Mouse (Mus musculus): ENCODE data around the gene Ntrk3. TPM values are rescaled to one million over a fixed set of nuclear protein-coding genes. Genes with fewer than 3 reads are reported as not detected.

Ntrk3 gene
- total RNA-seq, 1 experiment from 2014 or later, result not detected

GRCm38 (mm10) chr7:78518760-78519363 lies 218.9 kb downstream of the Ntrk3 start:
- no peak for ATAC-seq (replicated peaks in 1 of 2; ENCODE audit: insufficient read depth in 1 of 2, low FRiP score in 2 of 2, low TSS enrichment in 1 of 2, low read depth in 1 of 2, poor library complexity in 2 of 2, severe bottlenecking in 2 of 2)

- ATAC-seq (replicated peaks in 1 of 2; ENCODE audit: insufficient read depth in 1 of 2, low FRiP score in 2 of 2, low TSS enrichment in 1 of 2, low read depth in 1 of 2, poor library complexity in 2 of 2, severe bottlenecking in 2 of 2), result no peak
Measured at GRCm38 (mm10) chr7:78515042-78515609, 222.7 kb downstream of the Ntrk3 start.

DNA sequence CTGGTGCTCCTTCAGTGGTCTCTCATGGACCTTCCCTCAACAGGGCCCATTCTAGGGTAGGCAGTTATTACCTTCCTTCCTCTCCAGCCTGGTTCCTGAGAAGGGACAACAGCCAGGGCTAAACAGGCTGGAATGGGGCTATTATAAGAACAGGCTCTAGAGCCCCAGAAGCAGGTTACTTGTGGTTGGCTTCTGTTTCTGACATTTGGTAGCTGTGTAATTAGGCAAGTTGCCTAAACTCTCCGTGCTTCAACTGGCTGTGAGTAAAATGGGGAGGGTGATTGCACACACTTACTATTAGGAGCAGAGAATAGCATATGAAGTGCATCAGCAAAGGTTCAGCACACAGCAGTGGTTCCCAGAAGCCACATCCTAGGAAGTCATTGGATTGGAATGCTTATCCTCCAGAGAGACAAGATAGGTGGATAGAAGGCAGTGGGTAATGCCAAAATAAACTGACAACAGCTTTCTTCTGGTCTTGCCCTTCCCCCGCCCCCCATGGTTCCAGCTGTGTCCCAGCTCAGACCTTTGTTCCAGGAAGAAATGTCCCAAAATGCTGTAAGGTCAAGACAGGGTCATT lies 230.7 kb downstream of the Ntrk3 start:
- ATAC-seq (replicated peaks in 1 of 2; ENCODE audit: insufficient read depth in 1 of 2, low FRiP score in 2 of 2, low TSS enrichment in 1 of 2, low read depth in 1 of 2, poor library complexity in 2 of 2, severe bottlenecking in 2 of 2), result no peak; a peak in 1 of 4 replicates

DNA sequence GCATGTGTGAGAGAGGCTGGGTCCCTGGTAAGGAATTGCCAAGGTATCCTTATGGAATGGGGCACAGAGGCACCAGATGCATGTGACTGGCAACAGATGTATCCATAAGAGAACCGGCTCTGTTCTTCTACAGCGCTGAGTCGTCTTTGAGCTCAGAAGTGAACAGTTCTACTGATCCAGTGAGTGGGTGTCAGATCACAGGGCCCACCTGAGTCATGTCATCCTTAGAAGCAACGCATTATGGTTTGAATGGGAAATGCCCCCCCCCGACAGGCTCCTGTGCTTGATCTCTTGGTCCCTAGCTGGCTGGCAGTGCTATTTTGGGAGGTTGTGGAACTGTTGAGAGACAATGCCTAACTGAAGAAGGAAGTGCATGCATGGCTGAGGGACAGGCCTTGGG lies 236.9 kb downstream of the Ntrk3 start:
- ATAC-seq (replicated peaks in 1 of 2; ENCODE audit: insufficient read depth in 1 of 2, low FRiP score in 2 of 2, low TSS enrichment in 1 of 2, low read depth in 1 of 2, poor library complexity in 2 of 2, severe bottlenecking in 2 of 2), result no peak

DNA sequence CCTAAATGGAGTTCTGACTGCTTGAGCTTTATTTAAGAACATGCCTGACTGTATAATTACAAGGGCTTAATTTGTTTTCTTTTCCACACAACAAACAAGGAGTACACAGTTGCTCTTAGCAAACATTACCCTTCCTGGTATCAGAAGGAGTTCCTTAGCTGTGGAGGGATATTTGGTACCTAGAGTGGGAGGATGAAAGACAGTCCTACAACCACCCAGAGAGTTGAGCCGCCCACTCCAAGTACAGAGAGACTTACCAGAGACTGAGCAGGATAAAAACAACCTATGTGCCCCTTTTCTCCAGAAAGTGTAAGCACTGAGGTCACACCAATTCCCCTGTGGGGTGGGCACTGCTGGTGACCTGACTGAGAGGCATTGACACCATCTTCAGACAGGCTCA lies 237.8 kb downstream of the Ntrk3 start:
- no peak for ATAC-seq (replicated peaks in 1 of 2; ENCODE audit: insufficient read depth in 1 of 2, low FRiP score in 2 of 2, low TSS enrichment in 1 of 2, low read depth in 1 of 2, poor library complexity in 2 of 2, severe bottlenecking in 2 of 2)

GRCm38 (mm10) chr7:78498356-78498755 lies 239.5 kb downstream of the Ntrk3 start:
- no peak for ATAC-seq (replicated peaks in 1 of 2; ENCODE audit: insufficient read depth in 1 of 2, low FRiP score in 2 of 2, low TSS enrichment in 1 of 2, low read depth in 1 of 2, poor library complexity in 2 of 2, severe bottlenecking in 2 of 2)

DNA sequence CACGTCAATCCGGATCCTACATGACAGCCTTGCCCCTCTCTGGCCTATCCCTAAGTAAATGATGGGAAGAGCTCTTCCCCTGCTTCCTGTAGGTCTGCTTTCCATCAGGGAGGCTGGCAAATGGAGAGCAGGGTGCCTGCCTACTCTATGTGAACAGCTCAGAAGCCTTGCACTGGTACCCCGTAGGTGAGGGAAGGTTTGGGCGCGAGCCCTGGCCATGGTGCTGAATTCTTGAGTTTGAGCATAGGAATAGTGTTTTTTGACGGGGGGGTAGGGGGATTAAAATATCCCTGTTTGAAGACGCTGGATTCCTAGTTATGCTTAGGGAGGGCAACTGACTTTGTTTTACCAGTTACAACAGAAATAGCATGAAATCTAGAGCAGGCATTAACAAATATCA lies 240.0 kb downstream of the Ntrk3 start:
- no peak for ATAC-seq (replicated peaks in 1 of 2; ENCODE audit: insufficient read depth in 1 of 2, low FRiP score in 2 of 2, low TSS enrichment in 1 of 2, low read depth in 1 of 2, poor library complexity in 2 of 2, severe bottlenecking in 2 of 2)

DNA sequence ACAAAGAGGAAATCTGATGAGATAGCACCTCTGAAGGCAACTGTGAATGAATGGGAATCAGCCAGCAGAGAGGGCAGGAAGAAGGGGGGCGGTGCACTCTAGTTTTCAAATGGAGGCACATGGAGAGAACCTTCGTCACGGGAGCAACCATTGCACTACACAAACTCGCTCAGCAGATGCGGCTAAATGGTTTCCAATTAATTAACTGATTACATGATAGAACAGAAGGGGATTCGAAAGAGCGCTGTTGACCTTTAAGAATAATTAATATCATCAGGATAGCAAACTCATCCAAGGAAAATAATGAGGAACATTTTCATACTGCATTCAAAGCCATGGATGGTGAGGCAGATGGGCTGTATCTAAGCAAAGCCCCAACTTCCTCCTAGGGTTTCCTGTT lies 244.2 kb downstream of the Ntrk3 start:
- ATAC-seq (replicated peaks in 1 of 2; ENCODE audit: insufficient read depth in 1 of 2, low FRiP score in 2 of 2, low TSS enrichment in 1 of 2, low read depth in 1 of 2, poor library complexity in 2 of 2, severe bottlenecking in 2 of 2), result no peak

GRCm38 (mm10) chr7:78491176-78491575 lies 246.6 kb downstream of the Ntrk3 start:
- ATAC-seq (replicated peaks in 1 of 2; ENCODE audit: insufficient read depth in 1 of 2, low FRiP score in 2 of 2, low TSS enrichment in 1 of 2, low read depth in 1 of 2, poor library complexity in 2 of 2, severe bottlenecking in 2 of 2), result no peak

GRCm38 (mm10) chr7:78484290-78484689 lies 253.5 kb downstream of the Ntrk3 start:
- ATAC-seq (replicated peaks in 1 of 2; ENCODE audit: insufficient read depth in 1 of 2, low FRiP score in 2 of 2, low TSS enrichment in 1 of 2, low read depth in 1 of 2, poor library complexity in 2 of 2, severe bottlenecking in 2 of 2), result no peak

- ATAC-seq (replicated peaks in 1 of 2; ENCODE audit: insufficient read depth in 1 of 2, low FRiP score in 2 of 2, low TSS enrichment in 1 of 2, low read depth in 1 of 2, poor library complexity in 2 of 2, severe bottlenecking in 2 of 2), result no peak
Measured at GRCm38 (mm10) chr7:78483729-78484128, 254.1 kb downstream of the Ntrk3 start.

- ATAC-seq (replicated peaks in 1 of 2; ENCODE audit: insufficient read depth in 1 of 2, low FRiP score in 2 of 2, low TSS enrichment in 1 of 2, low read depth in 1 of 2, poor library complexity in 2 of 2, severe bottlenecking in 2 of 2), result no peak
Measured at GRCm38 (mm10) chr7:78483061-78483460, 254.8 kb downstream of the Ntrk3 start.

DNA sequence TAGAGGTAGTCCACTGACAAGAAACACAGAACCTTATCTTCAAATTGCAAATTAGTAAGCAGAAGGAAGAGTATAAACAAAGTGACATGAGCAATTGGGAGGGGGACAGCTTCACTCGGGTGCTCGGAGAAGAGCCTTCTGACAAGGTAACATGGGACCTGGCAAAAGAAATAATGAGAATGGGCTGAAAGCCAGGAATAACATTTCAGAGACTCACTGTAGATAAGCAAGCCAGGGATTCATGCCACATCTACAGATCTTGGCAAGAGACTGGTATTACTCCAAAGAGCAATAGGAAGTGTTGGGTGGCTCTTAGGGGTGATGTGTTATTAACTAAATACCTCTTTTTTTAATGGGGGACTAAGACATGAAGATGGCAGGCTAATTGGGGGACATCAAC lies 258.9 kb downstream of the Ntrk3 start:
- ATAC-seq (replicated peaks in 1 of 2; ENCODE audit: insufficient read depth in 1 of 2, low FRiP score in 2 of 2, low TSS enrichment in 1 of 2, low read depth in 1 of 2, poor library complexity in 2 of 2, severe bottlenecking in 2 of 2), result no peak

DNA sequence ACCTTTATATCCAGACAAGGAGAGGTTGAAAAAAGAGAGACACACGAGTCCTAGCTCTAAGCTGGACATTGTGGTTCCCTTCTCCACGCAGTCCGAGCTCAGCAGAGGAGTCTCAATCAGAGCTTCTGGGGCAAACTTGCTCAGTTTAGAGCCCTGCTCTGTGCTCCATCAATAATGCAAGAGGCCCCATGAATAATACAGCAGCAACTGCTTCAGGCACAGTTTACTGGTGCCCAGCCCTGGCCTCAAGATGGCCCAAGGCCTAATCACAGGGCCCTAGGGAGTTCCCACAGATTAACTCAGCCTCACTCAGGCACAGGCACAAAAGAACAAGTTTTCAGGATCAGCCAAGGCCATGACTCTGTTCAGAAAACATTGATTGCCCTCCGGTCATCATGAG lies 266.1 kb downstream of the Ntrk3 start:
- ATAC-seq (replicated peaks in 1 of 2; ENCODE audit: insufficient read depth in 1 of 2, low FRiP score in 2 of 2, low TSS enrichment in 1 of 2, low read depth in 1 of 2, poor library complexity in 2 of 2, severe bottlenecking in 2 of 2), result no peak

GRCm38 (mm10) chr7:78471270-78471669 lies 266.5 kb downstream of the Ntrk3 start:
- no peak for ATAC-seq (replicated peaks in 1 of 2; ENCODE audit: insufficient read depth in 1 of 2, low FRiP score in 2 of 2, low TSS enrichment in 1 of 2, low read depth in 1 of 2, poor library complexity in 2 of 2, severe bottlenecking in 2 of 2)

- no peak for ATAC-seq (replicated peaks in 1 of 2; ENCODE audit: insufficient read depth in 1 of 2, low FRiP score in 2 of 2, low TSS enrichment in 1 of 2, low read depth in 1 of 2, poor library complexity in 2 of 2, severe bottlenecking in 2 of 2)
Measured at GRCm38 (mm10) chr7:78462605-78463004, 275.2 kb downstream of the Ntrk3 start.

- ATAC-seq (replicated peaks in 1 of 2; ENCODE audit: insufficient read depth in 1 of 2, low FRiP score in 2 of 2, low TSS enrichment in 1 of 2, low read depth in 1 of 2, poor library complexity in 2 of 2, severe bottlenecking in 2 of 2), result no peak
Measured at GRCm38 (mm10) chr7:78459021-78459420, 278.8 kb downstream of the Ntrk3 start.

GRCm38 (mm10) chr7:78451666-78452065 lies 286.1 kb downstream of the Ntrk3 start:
- no peak for ATAC-seq (replicated peaks in 1 of 2; ENCODE audit: insufficient read depth in 1 of 2, low FRiP score in 2 of 2, low TSS enrichment in 1 of 2, low read depth in 1 of 2, poor library complexity in 2 of 2, severe bottlenecking in 2 of 2)
